Mouse (Mus musculus) cerebellum, adult 9-10 months (tissue): ENCODE measurements around the gene Sh3bp5l.

Source experiments
- DNase-seq: peaks from one replicate; pipeline ENCODE4 v3.0.0; 2022

The Sh3bp5l gene

GRCm38 (mm10) chr11:58330276-58331148 is at the start of gene Sh3bp5l, which contains the start of gene Zfp672:
Gene Sh3bp5l (plus strand): TSS chr11:58330724.
Gene Zfp672 (minus strand): TSS chr11:58330339.
- DNase-seq = peak; percentile 94

- DNase-seq = no peak
Measured at GRCm38 (mm10) chr11:58281970-58282496, 48.5 kb upstream of the Sh3bp5l start.

GRCm38 (mm10) chr11:58282518-58282917 is 48.0 kb upstream of the Sh3bp5l start:
- no peak for DNase-seq

GRCm38 (mm10) chr11:58289992-58290682 is 40.4 kb upstream of the Sh3bp5l start:
- no peak for DNase-seq

GRCm38 (mm10) chr11:58290812-58291211 is 39.7 kb upstream of the Sh3bp5l start:
- no peak for DNase-seq

GRCm38 (mm10) chr11:58292791-58293190 is 37.7 kb upstream of the Sh3bp5l start:
- DNase-seq = no peak

GRCm38 (mm10) chr11:58297396-58297795 is 33.1 kb upstream of the Sh3bp5l start:
- DNase-seq = no peak

- DNase-seq = peak; percentile 81
Measured at GRCm38 (mm10) chr11:58301057-58301456, 29.5 kb upstream of the Sh3bp5l start.

GRCm38 (mm10) chr11:58301837-58302754 is 28.4 kb upstream of the Sh3bp5l start:
- peak; percentile 99 for DNase-seq

- no peak for DNase-seq
Measured at GRCm38 (mm10) chr11:58302774-58303445, 27.6 kb upstream of the Sh3bp5l start.

- DNase-seq = peak; percentile 38
Measured at GRCm38 (mm10) chr11:58303594-58303993, 26.9 kb upstream of the Sh3bp5l start.

GRCm38 (mm10) chr11:58305299-58305698 is 25.2 kb upstream of the Sh3bp5l start:
- DNase-seq = peak; percentile 44

- peak; percentile 97 for DNase-seq
Measured at GRCm38 (mm10) chr11:58306860-58307308, 23.6 kb upstream of the Sh3bp5l start, which contains the start of gene Zfp692. Gene Zfp692 (plus strand): TSS chr11:58307069.

GRCm38 (mm10) chr11:58307411-58308080 is 23.0 kb upstream of the Sh3bp5l start:
- peak; percentile 75 for DNase-seq

- DNase-seq = peak; percentile 45
Measured at GRCm38 (mm10) chr11:58308661-58309060, 21.9 kb upstream of the Sh3bp5l start.

GRCm38 (mm10) chr11:58314069-58314468 is 16.5 kb upstream of the Sh3bp5l start:
- DNase-seq = peak; percentile 39

GRCm38 (mm10) chr11:58315536-58316168 is 14.9 kb upstream of the Sh3bp5l start:
- DNase-seq = no peak

- peak; percentile 16 for DNase-seq
Measured at GRCm38 (mm10) chr11:58316344-58316743, 14.2 kb upstream of the Sh3bp5l start.

GRCm38 (mm10) chr11:58316768-58317390 is 13.6 kb upstream of the Sh3bp5l start:
- peak; percentile 16 for DNase-seq
